Mouse (Mus musculus) hindbrain, embryonic 16.5 days (tissue): ENCODE measurements around the gene P4ha2. TPM values are rescaled to one million over a fixed set of nuclear protein-coding genes. Genes with fewer than 3 reads are reported as not detected.

Experiments
- ATAC-seq: fragments of 200-750 bp; cut with Nextera tagmentation; 2 replicates; pipeline ENCODE4 v1.8.0; 2017; ENCODE audit warnings: moderate TSS enrichment, moderate library complexity
- H3K27ac ChIP-seq: fragments of 300-500 bp; sonication (generic); 2 replicates; pipeline ENCODE4 v1.5.1; 2014; ENCODE audit warnings: low read depth, mild to moderate bottlenecking, control low read depth, low read length, moderate library complexity
- H3K27me3 ChIP-seq: fragments of 300-500 bp; sonication (generic); replicated peaks from 2 replicates; pipeline ENCODE4 v1.6.1; 2014; ENCODE audit warnings: low read length; ENCODE audit not compliant: control insufficient read depth, insufficient read depth
- H3K36me3 ChIP-seq: fragments of 300-500 bp; sonication (generic); 2 replicates; pipeline ENCODE4 v1.6.1; 2014; ENCODE audit warnings: mild to moderate bottlenecking, low read length, moderate library complexity, mixed read lengths; ENCODE audit not compliant: control insufficient read depth, insufficient read depth
- H3K4me1 ChIP-seq: fragments of 300-500 bp; sonication (generic); 2 replicates; pipeline ENCODE4 v1.6.1; 2014; ENCODE audit warnings: low read depth, low read length; ENCODE audit not compliant: control insufficient read depth, insufficient read depth
- H3K4me2 ChIP-seq: fragments of 300-500 bp; sonication (generic); 2 replicates; pipeline ENCODE4 v1.6.1; 2014; ENCODE audit warnings: mild to moderate bottlenecking, low read length, control low read depth, moderate library complexity
- H3K4me3 ChIP-seq: fragments of 300-500 bp; sonication (generic); 2 replicates; pipeline ENCODE4 v1.5.1; 2014; ENCODE audit warnings: mild to moderate bottlenecking, low read length, control low read depth, moderate library complexity
- H3K9ac ChIP-seq: fragments of 300-500 bp; sonication (generic); 2 replicates; pipeline ENCODE4 v1.6.1; 2014; ENCODE audit warnings: low read depth, mild to moderate bottlenecking, control low read depth, low read length, moderate library complexity
- H3K9me3 ChIP-seq: fragments of 300-500 bp; sonication (generic); 2 replicates; pipeline ENCODE4 v1.6.1; 2014; ENCODE audit warnings: mild to moderate bottlenecking, low read length, moderate library complexity; ENCODE audit not compliant: control insufficient read depth
- WGBS: fragments of 180-500 bp; shearing (Covaris S2); extraction: QIAGEN DNeasy Blood & Tissue Kit; methylation state at CpG from one replicate; pipeline ENCODE4 v1.1.7; 2014; 5-methylcytosine and 5-hydroxymethylcytosine counted together
- polyA plus RNA-seq: library from polyadenylated mRNA; unstranded; fragments of >200 nt; fragmentation: Nextera tagmentation; extraction: Ambion mirVana; gene quantifications from 2 replicates; pipeline ENCODE4 v1.2.1, GENCODE M21; 2015

Gene P4ha2
- 12.3 and 15.1 TPM in 2 replicates for polyA plus RNA-seq

- peak within 1 kb of the TSS; percentile 99 for H3K4me2 ChIP-seq
- no peaks in the 10 kb centered on the region for H3K9me3 ChIP-seq
- no peaks in the 10 kb centered on the region; the same call in 1 of the 2 replicates for H3K27me3 ChIP-seq
- no peaks in the 10 kb centered on the region for H3K36me3 ChIP-seq
- peak; percentile 55 for ATAC-seq
- WGBS, result 44% methylated on average over 10 of the region's 10 CpGs
- H3K4me1 ChIP-seq, result peaks cover 4% of the 10 kb centered on the region
- H3K27ac ChIP-seq, result no peak within 1 kb of the TSS
- peak within 1 kb of the TSS; percentile 71 for H3K4me3 ChIP-seq
- peak within 1 kb of the TSS; percentile 85 for H3K9ac ChIP-seq
These were observed at the start of gene P4ha2 for GRCm38 (mm10) chr11:54100045-54100691. P4ha2 (plus strand) TSS chr11:54100095.

DNA sequence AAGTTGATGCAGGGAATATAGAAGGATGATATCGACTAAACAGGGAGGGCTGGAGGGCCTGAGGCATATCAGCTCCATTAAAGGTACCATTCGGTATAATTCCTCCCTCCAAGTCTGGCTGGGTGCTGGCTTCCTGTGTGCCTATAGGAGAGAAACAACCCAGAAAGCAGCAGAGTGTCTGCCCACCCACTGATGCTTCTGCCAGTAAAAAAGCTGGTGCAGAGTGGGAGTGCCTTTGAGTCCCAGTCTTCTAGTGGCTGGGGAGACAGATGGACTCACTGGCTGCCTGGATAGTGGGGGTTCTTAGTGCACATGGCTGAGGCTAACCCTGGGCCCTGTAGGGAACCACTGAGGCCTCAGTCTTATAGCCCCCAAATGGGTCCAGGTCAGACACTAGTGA, 49.7 kb upstream of the P4ha2 start:
- Histone ChIP-seq H3K27me3 (no peaks in the 10 kb centered on the region), H3K4me3 (no peak overlapping the region), H3K9me3 (no peaks in the 10 kb centered on the region), H3K4me1 (no peaks in the 10 kb centered on the region), H3K9ac (no peak overlapping the region), H3K36me3 (no peaks in the 10 kb centered on the region), H3K4me2 (no peak overlapping the region), H3K27ac (no peak overlapping the region)
- WGBS, result 77% methylated on average over 2 of the region's 2 CpGs
- ATAC-seq, result no peak

- no peaks in the 10 kb centered on the region for H3K27me3 ChIP-seq
- no peak for ATAC-seq
- no peak overlapping the region for H3K27ac ChIP-seq
- no peaks in the 10 kb centered on the region for H3K4me1 ChIP-seq
- WGBS, result 87% methylated on average over 7 of the region's 7 CpGs
- no peak overlapping the region for H3K9ac ChIP-seq
- H3K36me3 ChIP-seq, result no peaks in the 10 kb centered on the region
- no peak overlapping the region for H3K4me3 ChIP-seq
- H3K4me2 ChIP-seq, result no peak overlapping the region
- H3K9me3 ChIP-seq, result no peaks in the 10 kb centered on the region
These were observed 48.7 kb upstream of the P4ha2 start for GRCm38 (mm10) chr11:54051161-54051560.

DNA sequence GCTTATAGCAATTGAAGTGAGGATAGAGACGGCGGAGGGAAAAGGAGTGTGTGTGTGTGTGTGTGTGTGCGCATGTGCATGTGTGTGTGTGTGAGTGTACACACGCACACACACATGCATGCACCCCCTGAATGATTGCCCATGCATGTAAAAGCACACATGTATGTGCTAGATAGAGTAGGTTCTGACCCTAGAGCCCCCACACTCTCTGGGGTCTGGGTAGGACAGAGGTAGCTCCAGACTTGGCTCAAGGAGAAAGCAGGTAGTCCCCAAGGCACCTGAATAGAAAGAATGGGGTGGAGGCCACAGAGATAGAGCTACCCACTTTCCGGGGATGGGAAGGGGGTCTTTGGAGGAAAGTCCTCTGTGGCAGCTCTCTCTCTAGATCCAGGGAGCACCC, 47.8 kb upstream of the P4ha2 start:
- no peak for ATAC-seq
- peaks cover under 1% of the 10 kb centered on the region; the same call in 1 of the 2 replicates for H3K4me1 ChIP-seq
- H3K36me3 ChIP-seq, result no peaks in the 10 kb centered on the region
- 94% methylated on average over 5 of the region's 5 CpGs for WGBS
- H3K27ac ChIP-seq, result no peak overlapping the region
- H3K9me3 ChIP-seq, result no peaks in the 10 kb centered on the region
- no peak overlapping the region for H3K9ac ChIP-seq
- no peak overlapping the region for H3K4me2 ChIP-seq
- H3K4me3 ChIP-seq, result no peak overlapping the region
- H3K27me3 ChIP-seq, result no peaks in the 10 kb centered on the region

- no peak overlapping the region for H3K9ac ChIP-seq
- H3K9me3 ChIP-seq, result no peaks in the 10 kb centered on the region
- H3K4me2 ChIP-seq, result no peak overlapping the region
- H3K36me3 ChIP-seq, result no peaks in the 10 kb centered on the region
- no peak overlapping the region for H3K27ac ChIP-seq
- peaks cover 4% of the 10 kb centered on the region for H3K4me1 ChIP-seq
- no peaks in the 10 kb centered on the region for H3K27me3 ChIP-seq
- WGBS, result 87% methylated on average over 7 of the region's 7 CpGs
- no peak overlapping the region for H3K4me3 ChIP-seq
- no peak for ATAC-seq
These were observed 46.8 kb upstream of the P4ha2 start for GRCm38 (mm10) chr11:54053090-54053489.

DNA sequence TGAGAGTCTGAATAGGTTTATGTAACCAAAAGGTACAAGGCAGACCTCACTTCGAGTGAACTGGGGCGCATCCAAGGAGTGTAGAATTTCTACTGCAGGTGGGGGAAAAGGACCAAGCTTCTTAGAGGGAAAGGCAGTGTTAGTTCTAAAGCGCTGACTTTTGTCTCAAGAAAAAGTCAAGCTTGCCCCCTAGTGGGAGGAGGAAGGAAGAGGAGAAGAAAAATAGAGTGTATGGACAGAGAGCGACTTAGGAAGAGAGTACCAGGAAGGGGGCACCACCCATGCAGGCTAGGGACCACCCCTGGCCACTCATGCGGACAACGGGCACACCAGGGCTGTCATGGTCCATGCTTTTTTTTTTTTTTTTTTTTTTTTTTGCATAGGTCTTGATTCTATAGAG, 45.6 kb upstream of the P4ha2 start:
- no peaks in the 10 kb centered on the region for H3K9me3 ChIP-seq
- no peak overlapping the region for H3K4me3 ChIP-seq
- ATAC-seq, result no peak
- no peaks in the 10 kb centered on the region for H3K36me3 ChIP-seq
- no peak overlapping the region for H3K9ac ChIP-seq
- peaks cover 12% of the 10 kb centered on the region for H3K4me1 ChIP-seq
- no peaks in the 10 kb centered on the region for H3K27me3 ChIP-seq
- WGBS, result 45% methylated on average over 6 of the region's 6 CpGs
- no peak overlapping the region for H3K4me2 ChIP-seq
- H3K27ac ChIP-seq, result no peak overlapping the region

DNA sequence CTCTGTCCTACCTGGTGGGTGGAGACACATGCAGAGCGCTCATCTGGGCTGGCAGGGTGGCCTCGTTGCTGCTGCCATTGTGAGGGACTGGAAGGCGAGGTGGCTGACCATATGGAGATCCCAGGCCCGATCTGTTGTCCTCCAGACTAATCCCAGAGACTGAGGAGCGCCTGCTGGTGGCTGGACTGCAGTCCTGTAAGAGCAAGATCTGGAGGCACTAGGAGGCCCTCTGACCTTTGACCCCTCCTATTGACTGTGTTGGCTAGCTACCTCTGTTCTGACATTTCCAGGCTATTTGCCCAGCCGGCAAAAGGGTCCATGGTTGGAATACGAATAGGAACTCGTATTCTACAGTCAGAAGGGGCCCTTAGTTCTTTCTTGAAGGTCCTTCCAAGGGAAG, 43.8 kb upstream of the P4ha2 start:
- Histone ChIP-seq H3K4me2 (no peak overlapping the region), H3K27ac (no peak overlapping the region)
- 30% methylated on average over 8 of the region's 8 CpGs for WGBS

GRCm38 (mm10) chr11:54057428-54057827, 42.5 kb upstream of the P4ha2 start:
- peaks cover 30% of the 10 kb centered on the region for H3K4me1 ChIP-seq
- H3K9me3 ChIP-seq, result no peaks in the 10 kb centered on the region
- H3K4me2 ChIP-seq, result no peak overlapping the region
- H3K9ac ChIP-seq, result no peak overlapping the region
- ATAC-seq, result no peak
- no peaks in the 10 kb centered on the region for H3K27me3 ChIP-seq
- 0 out of 2 replicates have a peak overlapping the region, but pooled peaks have one; percentile 49 for H3K27ac ChIP-seq
- H3K36me3 ChIP-seq, result no peaks in the 10 kb centered on the region
- no peak overlapping the region for H3K4me3 ChIP-seq
- WGBS, result 40% methylated on average over 2 of the region's 2 CpGs

More for the DNA sequence above, 43.8 kb upstream of the P4ha2 start:
- Histone ChIP-seq H3K4me1 (peaks cover 22% of the 10 kb centered on the region), H3K36me3 (no peaks in the 10 kb centered on the region), H3K9me3 (no peaks in the 10 kb centered on the region), H3K27me3 (no peaks in the 10 kb centered on the region), H3K9ac (no peak overlapping the region), H3K4me3 (no peak overlapping the region)
- ATAC-seq, result peak; percentile 46

GRCm38 (mm10) chr11:54058056-54058617, 41.8 kb upstream of the P4ha2 start:
- WGBS, result 25% methylated on average over 10 of the region's 10 CpGs
- Histone ChIP-seq H3K4me3 (no peak overlapping the region), H3K4me2 (no peak overlapping the region), H3K27ac (peak overlapping the region; percentile 65), H3K4me1 (peaks cover 30% of the 10 kb centered on the region), H3K27me3 (no peaks in the 10 kb centered on the region), H3K9ac (no peak overlapping the region), H3K9me3 (no peaks in the 10 kb centered on the region), H3K36me3 (no peaks in the 10 kb centered on the region)
- ATAC-seq, result peak; percentile 76
